Mouse (Mus musculus) heart, adult 2 months (tissue): ENCODE results near the gene Prpf31.

Source experiments
- CTCF ChIP-seq: fragments of 200-600 bp; IDR thresholded peaks from 2 replicates; pipeline ENCODE4 v1.8.1; 2022; ENCODE audit warnings: antibody characterized with exemption, mild to moderate bottlenecking, moderate library complexity
- EP300 ChIP-seq: fragments of 200-500 bp; IDR thresholded peaks from 2 replicates; pipeline ENCODE4 v1.6.1; 2011; ENCODE audit warnings: low read depth, low read length, control low read depth; ENCODE audit not compliant: insufficient read depth
- POLR2A ChIP-seq: fragments of 200-500 bp; IDR thresholded peaks from 2 replicates; pipeline ENCODE4 v1.6.1; 2011; ENCODE audit warnings: mild to moderate bottlenecking, low read depth, low read length, control low read depth; ENCODE audit not compliant: insufficient read depth

DNA sequence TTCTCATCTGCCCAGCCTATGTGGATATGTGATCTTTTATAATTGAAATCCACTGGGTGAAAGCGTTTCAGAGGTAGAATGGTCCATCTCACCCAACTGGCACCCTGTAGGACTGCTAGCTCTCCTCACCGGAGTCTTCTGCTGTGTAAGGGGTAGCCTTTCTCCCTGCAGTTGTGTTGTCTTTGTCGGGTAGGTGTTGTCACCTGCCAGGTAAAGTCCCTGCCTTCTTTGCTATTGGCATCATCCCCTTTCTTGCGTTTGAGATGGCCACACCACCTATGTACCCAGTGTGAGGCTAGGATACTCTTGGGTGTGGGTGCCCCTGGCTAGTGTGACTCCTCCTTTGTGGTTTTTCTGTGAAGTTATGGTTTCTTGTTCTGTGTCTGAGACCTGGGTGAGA, 16.9 kb downstream of the Prpf31 start:
- TF ChIP-seq POLR2A (no peak), CTCF (no peak), EP300 (no peak)
